Mouse (Mus musculus): ENCODE measurements at regions not wholly inside any gene's neighbourhood (a gene's known extent, or its start where the extent isn't known, plus 50 kb on each side); places are given as distances from the start of the nearest gene placed in this dataset.

- TF ChIP-seq CTCF (IDR thresholded peaks at IDR 0.05; ENCODE audit: low read depth, low read length) (no peak), TAL1 (conservative IDR thresholded peaks at IDR 0.05; ENCODE audit: low read depth, low read length) (no peak)
Measured at GRCm38 (mm10) chr1:183699284-183699683, 281.3 kb downstream of the Hhipl2 start.
